In genomic region chr15:81781816-81782215, GRCm38 (mm10) we compare ENCODE assay signal across 22 mouse cellular contexts. TPM values are rescaled to one million over a fixed set of nuclear protein-coding genes. Genes with fewer than 3 reads are reported as not detected.
DNase-seq lines count a peak whose midpoint lies in the region; ATAC-seq and TF ChIP-seq lines count a peak whose summit lies in the region.
"Had no signal": no experiment of that assay in that cellular context is flagged by ENCODE, and none has a peak within 500 bp of the region (broad histone marks: within the 10 kb centered on the region; RNA-seq: fewer than 3 reads in every experiment).

No protein-coding gene starts in this region.

- no peak overlapping the region for H3K27ac ChIP-seq in hindbrain, postnatal 0 days
- H3K27ac ChIP-seq in hindbrain, embryonic 14.5 days, result no peak overlapping the region
- H3K27ac ChIP-seq: forebrain, embryonic 10.5 days; gastrocnemius, adult 2 months; hindbrain, embryonic 15.5 days; kidney, embryonic 15.5 days; limb, embryonic 12.5 days; liver, embryonic 13.5 days; macrophage; midbrain, embryonic 10.5 days; neural tube, embryonic 12.5 days had no signal

- no peaks in the 10 kb centered on the region for H3K27me3 ChIP-seq in hindbrain, postnatal 0 days (ENCODE audit: insufficient read depth, low read length)
- H3K27me3 ChIP-seq in hindbrain, embryonic 14.5 days (ENCODE audit: control insufficient read depth, insufficient read depth, low read length), result no peaks in the 10 kb centered on the region
- H3K27me3 ChIP-seq: hindbrain, embryonic 15.5 days; kidney, embryonic 15.5 days; limb, embryonic 12.5 days; liver, embryonic 13.5 days; neural tube, embryonic 12.5 days had no signal

- TF ChIP-seq CTCF in hindbrain, postnatal 0 days (IDR thresholded peaks at IDR 0.05; ENCODE audit: low read depth), result no peak

- H3K4me2 ChIP-seq in hindbrain, postnatal 0 days (ENCODE audit: low read depth, low read length), result no peak overlapping the region
- no peak overlapping the region for H3K4me2 ChIP-seq in hindbrain, embryonic 14.5 days (replicated peaks)
- H3K4me2 ChIP-seq: hindbrain, embryonic 15.5 days; kidney, embryonic 15.5 days; limb, embryonic 12.5 days; liver, embryonic 13.5 days; lung, embryonic 14.5 days; neural tube, embryonic 12.5 days had no signal

- no peak overlapping the region for H3K4me3 ChIP-seq in hindbrain, postnatal 0 days (ENCODE audit: low read length)
- H3K4me3 ChIP-seq in hindbrain, embryonic 14.5 days (replicated peaks; ENCODE audit: low read length), result no peak overlapping the region
- H3K4me3 ChIP-seq: forebrain, embryonic 10.5 days; gastrocnemius, adult 2 months; hindbrain, embryonic 15.5 days; kidney, embryonic 15.5 days; limb, embryonic 12.5 days; liver, embryonic 13.5 days; midbrain, embryonic 10.5 days; neural tube, embryonic 12.5 days had no signal

- peaks cover 83% of the 10 kb centered on the region for H3K36me3 ChIP-seq in hindbrain, postnatal 0 days (ENCODE audit: insufficient read depth, low read length)
- peaks cover 99% of the 10 kb centered on the region for H3K36me3 ChIP-seq in hindbrain, embryonic 14.5 days (replicated peaks; ENCODE audit: control insufficient read depth, insufficient read depth)

- 60% methylated on average over 7 of the region's 7 CpGs for WGBS in hindbrain, postnatal 0 days
- 72% methylated on average over 7 of the region's 7 CpGs for WGBS in hindbrain, embryonic 14.5 days

- no peak for ATAC-seq in hindbrain, postnatal 0 days
- no peak for ATAC-seq in hindbrain, embryonic 14.5 days (ENCODE audit: low FRiP score)
- ATAC-seq in CD4-positive, CD25-positive, alpha-beta regulatory T cell, adult 4 months, result no peak
- ATAC-seq: intestine, embryonic 16.5 days had no signal

- no peaks in the 10 kb centered on the region for H3K4me1 ChIP-seq in hindbrain, postnatal 0 days (ENCODE audit: insufficient read depth, low read length)
- no peaks in the 10 kb centered on the region for H3K4me1 ChIP-seq in hindbrain, embryonic 14.5 days (replicated peaks; ENCODE audit: control insufficient read depth, insufficient read depth, low read length)
- H3K4me1 ChIP-seq: forebrain, embryonic 10.5 days; hindbrain, embryonic 15.5 days; limb, embryonic 12.5 days; midbrain, embryonic 10.5 days; neural tube, embryonic 12.5 days had no signal

- DNase-seq in hindbrain, postnatal 0 days (ENCODE audit: low spot score), result peak; percentile 18
- DNase-seq in hindbrain, embryonic 14.5 days (ENCODE audit: low spot score), result no peak
- peak; percentile 12 for DNase-seq in A20 (ENCODE audit: low read depth, low spot score)
- DNase-seq in cerebellum, adult 11-12 months, result peak; percentile 78
- peak; percentile 66 to 69 for DNase-seq in cerebellum, postnatal 14 days
- no peak for DNase-seq in right cerebral cortex, postnatal 4 days
- DNase-seq in gastrocnemius, adult 8-10 months (ENCODE audit: low spot score in 2 of 2), result no peak
- DNase-seq: gastrocnemius, adult 2 months; heart, adult 18-20 months; heart, postnatal 36 days; liver, embryonic 13.5 days; lung, embryonic 14.5 days; thymus, postnatal 4 days had no signal

- no peaks in the 10 kb centered on the region for H3K9me3 ChIP-seq in hindbrain, postnatal 0 days (ENCODE audit: low read length)
- no peaks in the 10 kb centered on the region for H3K9me3 ChIP-seq in hindbrain, embryonic 14.5 days (ENCODE audit: control insufficient read depth, low read length)
- H3K9me3 ChIP-seq: forebrain, embryonic 10.5 days; hindbrain, embryonic 15.5 days; kidney, embryonic 15.5 days; limb, embryonic 12.5 days; liver, embryonic 13.5 days; midbrain, embryonic 10.5 days; neural tube, embryonic 12.5 days had no signal

- no peak overlapping the region for H3K9ac ChIP-seq in hindbrain, postnatal 0 days (replicated peaks; ENCODE audit: low read length)
- no peak overlapping the region for H3K9ac ChIP-seq in hindbrain, embryonic 14.5 days
- H3K9ac ChIP-seq: hindbrain, embryonic 15.5 days; kidney, embryonic 15.5 days; limb, embryonic 12.5 days; liver, embryonic 13.5 days; lung, embryonic 14.5 days; neural tube, embryonic 12.5 days had no signal

RNA-seq across cellular contexts. Expression of gene Tef, which starts 20.4 kb away (rescaled TPM):
- total RNA-seq in hindbrain, postnatal 0 days (2014; rRNA removed), result 62.5 and 64.1 TPM in 2 replicates
- polyA plus RNA-seq in hindbrain, postnatal 0 days (2015; fragmentation: Nextera tagmentation; extraction: Ambion mirVana), result 27.8 and 30.4 TPM in 2 replicates
- 16.8 and 18.7 TPM in 2 replicates for polyA plus RNA-seq in hindbrain, embryonic 14.5 days (2014; fragmentation: Nextera tagmentation; extraction: Ambion mirVana)
- 100 to 1,000 TPM; 191 to 229 (median 196) TPM for total RNA-seq in gastrocnemius, adult 8-10 months (2022)
- polyA plus RNA-seq in CD4-positive, CD25-positive, alpha-beta regulatory T cell, adult 4 months (2017; shearing (Covaris generic)), result 10 to 100 TPM; 10.2 to 13.9 TPM

RNA-seq across cellular contexts. Expression of gene Rangap1, which starts 36.5 kb away (rescaled TPM):
- 147 and 151 TPM in 2 replicates for total RNA-seq in hindbrain, postnatal 0 days (2014; rRNA removed)
- polyA plus RNA-seq in hindbrain, postnatal 0 days (2015; fragmentation: Nextera tagmentation; extraction: Ambion mirVana), result 124 and 128 TPM in 2 replicates
- polyA plus RNA-seq in hindbrain, embryonic 14.5 days (2014; fragmentation: Nextera tagmentation; extraction: Ambion mirVana), result 117 and 135 TPM in 2 replicates
- total RNA-seq in gastrocnemius, adult 8-10 months (2022), result 10 to 100 TPM; 23.5 to 24.3 (median 23.6) TPM
- 10 to 100 TPM; 43.0 to 54.0 TPM for polyA plus RNA-seq in CD4-positive, CD25-positive, alpha-beta regulatory T cell, adult 4 months (2017; shearing (Covaris generic))

RNA-seq across cellular contexts. Expression of gene Zc3h7b, which starts 37.0 kb away (rescaled TPM):
- total RNA-seq in hindbrain, postnatal 0 days (2014; rRNA removed), result 136 and 148 TPM in 2 replicates
- 31.4 and 34.5 TPM in 2 replicates for polyA plus RNA-seq in hindbrain, postnatal 0 days (2015; fragmentation: Nextera tagmentation; extraction: Ambion mirVana)
- 58.9 and 62.7 TPM in 2 replicates for polyA plus RNA-seq in hindbrain, embryonic 14.5 days (2014; fragmentation: Nextera tagmentation; extraction: Ambion mirVana)
- 10 to 100 TPM; 29.2 to 37.7 (median 33.5) TPM for total RNA-seq in gastrocnemius, adult 8-10 months (2022)
- polyA plus RNA-seq in CD4-positive, CD25-positive, alpha-beta regulatory T cell, adult 4 months (2017; shearing (Covaris generic)), result 1 to 10 TPM; 5.4 to 7.3 TPM

Comparison
In these comparisons a context has a peak if more than half of its experiments do, and no peak if none do; other contexts are left out.
1. DNase-seq: peak in hindbrain, postnatal 0 days (single experiment), A20 (single experiment), cerebellum, adult 11-12 months (single experiment) and cerebellum, postnatal 14 days (2 of 2); none in hindbrain, embryonic 14.5 days (single experiment), right cerebral cortex, postnatal 4 days (single experiment) and gastrocnemius, adult 8-10 months (0 of 2).